Mouse (Mus musculus) intestine, postnatal 0 days (tissue): ENCODE measurements around the gene Prune2. TPM values are rescaled to one million over a fixed set of nuclear protein-coding genes. Genes with fewer than 3 reads are reported as not detected.

Experiments
- ATAC-seq: fragments of 200-750 bp; cut with Nextera tagmentation; 2 replicates; pipeline ENCODE4 v1.8.0; 2017; ENCODE audit warnings: mild to moderate bottlenecking, moderate TSS enrichment, moderate library complexity
- H3K27ac ChIP-seq: fragments of 300-500 bp; sonication (generic); 2 replicates; pipeline ENCODE4 v1.5.1; 2014; ENCODE audit warnings: mild to moderate bottlenecking, low read depth, low read length, moderate library complexity
- H3K27me3 ChIP-seq: fragments of 300-500 bp; sonication (generic); replicated peaks from 2 replicates; pipeline ENCODE4 v1.6.1; 2014; ENCODE audit warnings: low read length, mixed read lengths; ENCODE audit not compliant: control insufficient read depth, insufficient read depth
- H3K36me3 ChIP-seq: fragments of 300-500 bp; sonication (generic); 2 replicates; pipeline ENCODE4 v1.6.1; 2014; ENCODE audit warnings: mild to moderate bottlenecking, moderate library complexity; ENCODE audit not compliant: control insufficient read depth, insufficient read depth
- H3K4me1 ChIP-seq: fragments of 300-500 bp; sonication (generic); replicated peaks from 2 replicates; pipeline ENCODE4 v1.6.1; 2014; ENCODE audit warnings: antibody characterized with exemption, low read length, mixed read lengths; ENCODE audit not compliant: control insufficient read depth, insufficient read depth
- H3K4me2 ChIP-seq: fragments of 300-500 bp; sonication (generic); replicated peaks from 2 replicates; pipeline ENCODE4 v1.6.1; 2014; ENCODE audit warnings: low read depth, mild to moderate bottlenecking, moderate library complexity
- H3K4me3 ChIP-seq: fragments of 300-500 bp; sonication (generic); 2 replicates; pipeline ENCODE4 v1.5.1; 2014; ENCODE audit warnings: low read depth, low read length
- H3K9ac ChIP-seq: fragments of 300-500 bp; sonication (generic); 2 replicates; pipeline ENCODE4 v1.6.1; 2014; ENCODE audit warnings: mild to moderate bottlenecking, low read depth, low read length
- H3K9me3 ChIP-seq: fragments of 300-500 bp; sonication (generic); 2 replicates; pipeline ENCODE4 v1.6.1; 2016; ENCODE audit warnings: mixed run types; ENCODE audit not compliant: control insufficient read depth
- CTCF ChIP-seq: sonication (generic); IDR thresholded peaks from 2 replicates; pipeline ENCODE4 v1.5.1; 2016; ENCODE audit warnings: low read depth, mild to moderate bottlenecking, control low read depth, antibody characterized with exemption, moderate library complexity
- WGBS: fragments of 180-500 bp; shearing (Covaris S2); extraction: QIAGEN DNeasy Blood & Tissue Kit; methylation state at CpG from one replicate; pipeline ENCODE4 v1.1.7; 2014; 5-methylcytosine and 5-hydroxymethylcytosine counted together
- polyA plus RNA-seq: library from polyadenylated mRNA; unstranded; fragments of >200 nt; fragmentation: Nextera tagmentation; extraction: Ambion mirVana; gene quantifications from 2 replicates; pipeline ENCODE4 v1.2.1, GENCODE M21; 2015

The Prune2 gene
- polyA plus RNA-seq, 1 experiment from 2014 or later, result 1.1 TPM

DNA sequence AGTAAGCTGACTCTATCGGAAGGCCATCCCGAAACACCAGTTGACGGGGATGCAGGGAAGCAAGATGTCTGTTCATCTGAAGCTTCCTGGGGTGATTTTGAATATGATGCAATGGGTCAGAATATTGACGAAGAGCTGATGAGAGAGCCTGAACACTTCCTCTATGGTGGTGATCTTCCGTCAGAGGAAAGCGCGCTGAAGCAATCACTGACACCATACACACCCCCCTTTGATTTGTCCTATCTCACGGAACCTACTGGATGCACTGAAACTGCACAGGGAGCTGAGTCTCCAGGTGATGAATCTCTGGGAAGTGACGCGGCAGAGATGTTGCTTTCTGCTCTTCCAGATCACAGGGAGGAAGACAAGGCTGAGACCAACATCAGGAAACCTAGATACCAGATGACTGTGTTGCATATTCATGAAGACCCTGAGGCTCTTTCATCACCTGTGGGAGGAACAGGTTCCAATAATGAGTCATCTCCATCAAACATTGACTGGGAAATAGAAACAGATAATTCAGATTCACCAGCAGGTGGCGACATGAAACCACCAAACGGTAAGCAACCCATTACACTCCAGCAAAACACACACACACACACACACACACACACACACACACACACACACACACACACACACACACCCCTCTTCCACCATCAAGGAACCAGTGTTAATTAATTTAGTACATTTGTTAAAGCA, 168.3 kb downstream of the Prune2 start:
- 68% methylated on average over 12 of the region's 12 CpGs for WGBS
- Histone ChIP-seq H3K4me1 (no peaks in the 10 kb centered on the region), H3K36me3 (no peaks in the 10 kb centered on the region), H3K9me3 (no peaks in the 10 kb centered on the region), H3K9ac (no peak overlapping the region), H3K27me3 (no peaks in the 10 kb centered on the region), H3K4me3 (no peak overlapping the region), H3K4me2 (no peak overlapping the region), H3K27ac (no peak overlapping the region)
- TF ChIP-seq CTCF, result peak; percentile 85
- no peak for ATAC-seq

DNA sequence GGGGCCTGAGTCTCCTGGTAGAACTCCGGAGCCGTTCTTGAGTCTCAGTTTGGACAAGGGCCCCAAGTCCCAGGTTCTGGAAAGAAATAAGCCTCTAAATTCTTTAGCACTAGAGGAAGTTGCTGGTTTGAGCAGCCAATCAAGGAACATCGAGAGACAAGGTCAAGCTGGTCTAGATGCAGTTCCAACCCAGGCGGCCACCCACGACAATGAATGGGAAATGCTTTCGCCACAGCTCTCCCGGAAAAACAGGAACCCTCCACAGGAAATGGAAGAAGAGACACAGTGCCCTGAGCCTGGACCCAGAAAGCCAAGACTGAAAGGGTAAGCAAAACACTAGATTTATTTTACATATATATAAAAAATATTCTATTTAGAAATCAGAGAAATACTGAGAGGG, 169.5 kb downstream of the Prune2 start:
- no peaks in the 10 kb centered on the region for H3K36me3 ChIP-seq
- no peak overlapping the region for H3K4me2 ChIP-seq
- no peaks in the 10 kb centered on the region for H3K27me3 ChIP-seq
- TF ChIP-seq CTCF, result no peak
- H3K4me1 ChIP-seq, result no peaks in the 10 kb centered on the region
- ATAC-seq, result no peak
- H3K9me3 ChIP-seq, result no peaks in the 10 kb centered on the region
- H3K9ac ChIP-seq, result no peak overlapping the region
- no peak overlapping the region for H3K4me3 ChIP-seq
- WGBS, result 78% methylated on average over 7 of the region's 7 CpGs
- H3K27ac ChIP-seq, result no peak overlapping the region

DNA sequence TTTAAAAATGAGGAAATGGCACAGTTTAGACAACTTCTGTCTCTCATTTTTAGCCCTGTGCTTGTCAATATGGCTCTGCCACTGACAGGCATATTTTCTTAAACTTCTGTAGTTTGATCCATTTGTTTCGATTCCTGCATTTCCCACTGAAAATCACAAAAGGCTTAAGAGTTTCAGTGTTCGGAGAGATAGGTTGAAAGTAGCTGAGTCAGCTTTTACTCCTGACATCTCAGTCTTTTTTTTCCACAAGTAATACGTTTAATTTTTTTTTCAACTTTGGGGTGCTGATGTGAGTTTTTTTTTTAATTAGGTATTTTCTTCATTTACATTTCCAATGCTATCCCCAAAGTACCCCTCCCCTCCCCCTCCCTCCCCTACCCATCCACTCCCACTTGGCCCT, 174.6 kb downstream of the Prune2 start:
- no peaks in the 10 kb centered on the region for H3K9me3 ChIP-seq
- 82% methylated on average over 3 of the region's 3 CpGs for WGBS
- TF ChIP-seq CTCF, result no peak
- no peak overlapping the region for H3K4me3 ChIP-seq
- no peaks in the 10 kb centered on the region for H3K27me3 ChIP-seq
- ATAC-seq, result no peak
- no peak overlapping the region for H3K27ac ChIP-seq
- H3K4me2 ChIP-seq, result no peak overlapping the region
- no peaks in the 10 kb centered on the region for H3K4me1 ChIP-seq
- no peak overlapping the region for H3K9ac ChIP-seq
- no peaks in the 10 kb centered on the region for H3K36me3 ChIP-seq

DNA sequence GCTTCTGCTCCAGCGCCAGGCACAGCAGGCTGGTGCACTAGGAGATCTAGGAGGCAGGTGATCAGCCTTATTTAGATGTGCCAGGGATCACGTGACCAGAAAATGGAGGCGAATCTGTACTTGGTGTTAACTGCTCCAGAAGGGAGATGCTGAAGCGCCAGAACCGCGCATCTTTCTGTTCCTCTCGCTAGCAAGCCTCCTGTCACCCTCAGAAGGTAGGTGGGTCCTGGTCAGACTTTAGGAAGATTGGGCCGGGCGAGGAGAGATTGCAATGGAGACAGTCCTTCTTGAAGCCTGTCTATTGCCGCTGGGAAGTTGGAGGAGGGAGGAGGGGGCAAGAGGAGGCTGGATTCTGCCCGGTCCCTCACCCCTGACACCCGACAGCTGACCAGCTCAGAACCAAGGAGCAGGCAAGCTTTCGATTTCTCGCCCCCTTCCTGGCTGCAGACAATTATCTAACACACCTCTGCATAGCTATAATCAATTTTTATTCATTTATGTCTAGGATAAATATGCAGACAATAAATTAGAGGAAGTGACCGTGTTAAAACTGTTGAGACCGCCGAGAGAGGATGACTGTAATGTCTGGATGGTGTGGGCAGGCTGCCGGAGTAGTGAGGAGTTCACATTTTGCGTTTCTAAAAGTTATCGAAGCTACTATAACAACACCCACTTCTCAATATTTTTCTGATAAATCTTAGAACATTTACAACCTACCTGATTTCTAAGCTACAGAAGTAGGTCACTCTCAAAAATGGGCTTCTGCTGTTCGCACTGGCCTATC, 181.0 kb downstream of the Prune2 start:
- ATAC-seq, result no peak
- H3K9ac ChIP-seq, result no peak overlapping the region

DNA sequence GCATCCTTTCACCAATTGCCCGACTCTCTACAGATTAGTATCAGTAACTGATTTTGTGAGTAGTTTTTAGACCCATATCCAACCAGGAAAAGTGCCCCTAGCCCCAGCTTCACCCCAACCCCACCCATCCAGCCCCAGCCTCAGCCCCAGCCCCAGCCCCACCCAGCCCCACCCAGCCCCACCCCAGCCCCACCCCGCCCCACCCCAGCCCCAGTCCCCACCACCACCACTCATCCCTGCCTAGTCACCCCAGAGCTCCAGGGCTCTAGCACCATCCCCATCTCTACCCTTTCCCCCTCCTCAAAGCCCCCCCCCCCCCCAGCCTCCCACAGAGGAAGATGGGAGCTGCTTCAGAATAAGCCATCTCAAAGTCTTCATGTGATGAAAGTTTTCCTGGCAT, 181.7 kb downstream of the Prune2 start:
- no peak overlapping the region for H3K9ac ChIP-seq
- H3K27ac ChIP-seq, result no peak overlapping the region
- no peaks in the 10 kb centered on the region for H3K9me3 ChIP-seq
- H3K4me3 ChIP-seq, result no peak overlapping the region
- TF ChIP-seq CTCF, result no peak
- no peaks in the 10 kb centered on the region for H3K4me1 ChIP-seq
- H3K4me2 ChIP-seq, result no peak overlapping the region
- no peak for ATAC-seq
- 0 out of 2 replicates have a peak, but pooled peaks cover 5% of the 10 kb centered on the region for H3K27me3 ChIP-seq
- H3K36me3 ChIP-seq, result no peaks in the 10 kb centered on the region
- WGBS, result 33% methylated on average over 2 of the region's 2 CpGs

More for the DNA sequence above, 181.0 kb downstream of the Prune2 start:
- 14% methylated on average over 21 of the region's 21 CpGs for WGBS
- no peaks in the 10 kb centered on the region for H3K4me1 ChIP-seq
- TF ChIP-seq CTCF, result no peak
- 0 out of 2 replicates have a peak, but pooled peaks cover 5% of the 10 kb centered on the region for H3K27me3 ChIP-seq
- peak overlapping the region; percentile 58 for H3K4me2 ChIP-seq
- no peaks in the 10 kb centered on the region for H3K36me3 ChIP-seq
- H3K27ac ChIP-seq, result no peak overlapping the region
- peak overlapping the region; percentile 14 for H3K4me3 ChIP-seq
- no peaks in the 10 kb centered on the region for H3K9me3 ChIP-seq

DNA sequence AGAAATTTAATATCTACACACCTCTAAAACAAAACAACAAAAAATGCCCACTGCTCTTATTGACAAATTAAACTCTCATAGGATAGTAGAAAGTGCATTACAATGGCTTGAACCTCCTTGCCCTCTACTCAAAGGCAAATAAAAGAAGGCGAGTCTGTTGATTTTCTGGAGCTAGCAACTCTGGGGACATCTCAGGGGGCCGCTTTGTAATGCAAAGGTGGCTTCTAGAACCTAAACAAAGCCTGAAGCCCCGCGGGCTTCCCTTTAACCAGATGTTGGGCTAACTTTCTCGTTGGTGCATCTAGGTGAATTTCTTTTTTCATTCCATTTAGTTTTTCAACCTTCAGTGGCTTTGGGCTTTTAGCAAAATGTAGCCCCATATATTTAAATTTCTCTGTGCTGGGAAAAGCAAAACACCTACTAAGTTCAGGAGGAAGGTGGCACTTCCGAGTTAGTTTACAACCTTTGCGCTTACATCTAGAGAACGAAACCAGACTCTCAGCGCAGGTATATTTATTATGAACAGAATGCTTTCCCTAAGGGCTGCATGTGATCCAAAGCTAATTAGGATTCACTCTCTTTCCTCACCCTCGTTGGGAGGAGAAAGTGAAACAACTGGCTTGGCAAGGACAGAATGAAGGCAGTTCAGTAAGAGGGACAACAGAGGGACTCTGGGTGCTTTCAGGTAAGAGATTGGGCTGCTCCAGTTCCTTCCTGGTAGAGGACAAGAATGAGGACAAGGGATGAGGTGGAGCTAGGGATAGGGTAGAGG, 182.4 kb downstream of the Prune2 start:
- Histone ChIP-seq H3K27me3 (0 out of 2 replicates have a peak, but pooled peaks cover 5% of the 10 kb centered on the region), H3K4me3 (no peak overlapping the region), H3K9me3 (no peaks in the 10 kb centered on the region), H3K4me1 (no peaks in the 10 kb centered on the region), H3K36me3 (no peaks in the 10 kb centered on the region), H3K27ac (no peak overlapping the region), H3K9ac (no peak overlapping the region), H3K4me2 (no peak overlapping the region)
- 34% methylated on average over 10 of the region's 10 CpGs for WGBS
- ATAC-seq, result no peak
- TF ChIP-seq CTCF, result no peak
